Mouse (Mus musculus): ENCODE measurements at regions not wholly inside any gene's neighbourhood (a gene's known extent, or its start where the extent isn't known, plus 50 kb on each side); places are given as distances from the start of the nearest gene placed in this dataset.

- ATAC-seq (ENCODE audit: insufficient number of reproducible peaks, low FRiP score, low TSS enrichment): no peak
These were observed 229.1 kb downstream of the Btg1 start for GRCm38 (mm10) chr10:96845906-96846305.

DNA sequence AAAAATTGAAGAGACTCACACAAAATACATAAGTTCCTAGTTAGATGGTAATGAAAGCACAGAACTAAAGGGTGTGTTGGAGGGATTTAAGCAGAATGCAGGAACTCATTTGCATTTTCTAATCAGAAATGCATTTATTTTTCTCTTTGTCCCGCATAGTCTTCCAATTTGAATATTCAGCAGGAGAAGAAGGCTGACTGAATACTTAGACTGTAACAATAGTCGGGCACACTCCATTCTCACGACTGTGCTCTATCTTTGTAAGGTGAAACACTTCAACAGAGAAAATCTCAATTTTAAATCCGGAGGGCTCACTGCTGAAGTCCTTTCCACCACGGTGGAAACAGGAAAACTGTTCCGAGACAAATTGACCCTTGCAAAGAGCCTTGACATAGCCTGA is 230.2 kb downstream of the Btg1 start:
- ATAC-seq (ENCODE audit: insufficient number of reproducible peaks, low FRiP score, low TSS enrichment): no peak

GRCm38 (mm10) chr10:96847433-96848165 is 230.8 kb downstream of the Btg1 start:
- ATAC-seq (ENCODE audit: insufficient number of reproducible peaks, low FRiP score, low TSS enrichment): peak; percentile 88

DNA sequence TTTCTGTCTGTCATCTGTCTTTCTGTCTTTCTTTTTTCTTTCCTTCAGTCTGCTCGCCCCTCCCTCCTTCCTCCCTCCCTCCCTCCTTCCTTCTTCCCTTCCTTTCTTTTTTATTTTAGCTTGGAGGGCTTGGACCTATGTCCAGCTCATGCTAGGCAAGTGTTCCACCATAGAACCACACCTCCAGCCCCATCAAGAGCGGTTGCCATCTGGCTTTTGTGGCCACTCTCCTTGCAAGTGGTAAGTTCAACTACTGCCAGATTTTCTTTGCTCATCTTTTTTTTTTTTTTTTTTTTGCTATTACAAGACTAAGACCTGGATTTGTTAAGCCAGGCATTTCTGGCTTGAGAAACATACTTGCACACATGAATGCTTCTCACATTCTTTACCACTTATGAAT is 231.7 kb downstream of the Btg1 start:
- ATAC-seq (ENCODE audit: insufficient number of reproducible peaks, low FRiP score, low TSS enrichment): no peak

DNA sequence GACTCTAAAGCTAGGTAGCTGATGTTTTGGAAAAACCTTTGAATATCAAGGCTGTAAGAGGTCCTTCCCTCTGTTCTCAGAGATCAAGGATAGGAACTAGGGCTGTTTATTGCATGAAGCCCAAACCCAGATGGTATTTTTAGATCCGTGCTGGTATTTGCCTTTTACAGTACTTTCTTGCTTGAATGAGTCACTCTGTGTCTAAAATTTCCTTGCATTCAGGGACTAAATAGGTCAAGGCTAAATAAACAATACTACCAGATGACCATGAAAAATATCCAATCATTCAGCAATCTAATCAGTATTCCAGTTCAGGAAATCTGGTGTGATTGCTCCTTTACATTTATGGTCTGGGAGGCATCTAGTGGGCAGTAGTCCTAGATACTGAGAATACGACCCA is 243.6 kb downstream of the Btg1 start:
- peak; percentile 36; the same call in 1 of the 2 replicates for ATAC-seq (ENCODE audit: insufficient number of reproducible peaks, low FRiP score, low TSS enrichment)

DNA sequence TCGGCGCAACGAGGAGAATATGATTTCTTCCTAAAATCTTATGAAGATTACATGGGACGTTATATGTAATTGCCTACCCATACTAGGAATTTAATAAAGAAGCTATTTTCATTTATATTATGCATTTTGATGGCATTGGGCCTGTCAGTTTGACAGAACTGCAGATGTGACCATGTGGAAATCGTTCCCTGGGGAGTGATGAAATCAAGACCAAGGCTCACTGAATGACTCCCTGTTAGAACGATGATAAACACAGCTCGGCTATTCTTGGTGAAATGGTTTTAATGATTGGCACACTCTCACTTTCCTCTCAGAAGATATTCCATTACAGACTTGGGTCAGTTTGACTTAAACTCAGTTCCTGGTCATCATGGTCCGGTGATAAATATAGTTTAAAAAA is 246.4 kb downstream of the Btg1 start:
- no peak for ATAC-seq (ENCODE audit: insufficient number of reproducible peaks, low FRiP score, low TSS enrichment)

DNA sequence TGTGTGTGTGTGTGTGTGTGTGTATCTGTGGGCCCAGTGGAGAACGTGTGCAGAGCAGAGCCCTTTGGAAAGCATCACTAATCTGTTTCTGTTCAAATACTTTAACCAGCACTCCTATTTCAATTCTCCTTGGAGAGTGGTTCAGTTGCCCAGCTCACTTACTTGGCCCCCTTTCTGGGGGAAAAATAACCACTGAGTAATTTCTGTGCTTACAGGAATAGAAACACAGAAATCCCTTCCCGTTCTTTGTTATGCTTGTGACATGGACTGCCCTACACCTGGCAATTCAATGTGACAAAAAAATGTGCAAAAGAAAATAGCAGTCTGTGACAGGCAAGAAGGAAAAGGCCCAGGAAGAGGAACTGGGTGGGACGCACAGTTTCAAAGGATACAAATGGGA is 249.7 kb downstream of the Btg1 start:
- ATAC-seq (ENCODE audit: insufficient number of reproducible peaks, low FRiP score, low TSS enrichment): no peak

DNA sequence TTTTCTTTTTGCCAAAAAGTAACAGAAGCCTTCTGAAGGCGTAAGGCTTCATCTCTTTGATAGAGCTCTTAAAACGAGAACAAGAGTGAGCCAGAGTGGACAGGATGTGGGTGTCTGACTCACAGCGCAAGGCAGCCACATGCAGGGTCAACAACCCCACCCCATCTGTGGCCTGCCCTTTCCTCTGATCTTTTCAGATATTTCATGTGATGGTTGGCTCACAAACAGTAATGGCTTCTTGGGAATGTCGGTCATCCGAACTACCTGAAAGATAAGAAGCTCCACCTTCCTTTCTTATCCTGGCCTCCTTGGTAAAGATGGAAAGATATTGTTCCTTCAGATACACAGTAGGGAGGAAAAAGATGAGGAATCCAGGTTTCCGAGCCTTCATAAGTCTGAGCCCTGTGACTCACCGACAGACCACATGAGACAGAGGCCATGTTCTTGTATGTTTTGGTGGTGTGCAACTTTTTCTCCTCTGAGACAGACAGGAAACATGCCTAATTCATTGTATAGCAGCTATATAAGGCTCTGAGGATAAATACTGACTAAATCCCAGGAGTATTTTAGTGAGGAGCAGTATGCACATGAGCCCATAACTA is 254.9 kb downstream of the Btg1 start:
- ATAC-seq (ENCODE audit: insufficient number of reproducible peaks, low FRiP score, low TSS enrichment): no peak

GRCm38 (mm10) chr10:96874646-96875045 is 257.8 kb downstream of the Btg1 start:
- ATAC-seq (ENCODE audit: insufficient number of reproducible peaks, low FRiP score, low TSS enrichment): no peak

DNA sequence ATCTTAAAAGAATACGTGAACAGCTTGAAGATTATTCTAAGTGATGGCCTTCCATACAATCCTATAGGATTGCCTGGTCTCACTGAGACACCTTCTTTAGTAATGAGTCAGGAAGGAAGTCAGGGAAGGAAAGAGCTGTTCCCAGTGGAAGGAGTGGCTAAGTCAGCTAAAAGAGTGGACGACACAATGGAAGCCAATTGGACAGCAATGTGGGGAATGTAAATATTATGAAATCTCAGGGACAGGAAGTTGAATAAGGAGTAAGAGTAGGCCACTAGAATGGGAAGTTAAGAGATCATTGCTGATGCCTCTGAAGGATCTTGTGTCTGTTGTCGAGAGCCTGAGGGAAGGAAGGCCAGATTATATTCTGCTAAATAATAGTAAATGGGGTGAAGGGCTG is 258.9 kb downstream of the Btg1 start:
- ATAC-seq (ENCODE audit: insufficient number of reproducible peaks, low FRiP score, low TSS enrichment): no peak

- no peak for ATAC-seq (ENCODE audit: insufficient number of reproducible peaks, low FRiP score, low TSS enrichment)
These were observed 262.6 kb downstream of the Btg1 start for GRCm38 (mm10) chr10:96879425-96879824.

GRCm38 (mm10) chr10:96880771-96881170 is 264.0 kb downstream of the Btg1 start:
- ATAC-seq (ENCODE audit: insufficient number of reproducible peaks, low FRiP score, low TSS enrichment): no peak

GRCm38 (mm10) chr10:96881212-96881611 is 264.4 kb downstream of the Btg1 start:
- no peak for ATAC-seq (ENCODE audit: insufficient number of reproducible peaks, low FRiP score, low TSS enrichment)

- ATAC-seq (ENCODE audit: insufficient number of reproducible peaks, low FRiP score, low TSS enrichment): no peak
These were observed 264.9 kb downstream of the Btg1 start for GRCm38 (mm10) chr10:96881660-96882059.

DNA sequence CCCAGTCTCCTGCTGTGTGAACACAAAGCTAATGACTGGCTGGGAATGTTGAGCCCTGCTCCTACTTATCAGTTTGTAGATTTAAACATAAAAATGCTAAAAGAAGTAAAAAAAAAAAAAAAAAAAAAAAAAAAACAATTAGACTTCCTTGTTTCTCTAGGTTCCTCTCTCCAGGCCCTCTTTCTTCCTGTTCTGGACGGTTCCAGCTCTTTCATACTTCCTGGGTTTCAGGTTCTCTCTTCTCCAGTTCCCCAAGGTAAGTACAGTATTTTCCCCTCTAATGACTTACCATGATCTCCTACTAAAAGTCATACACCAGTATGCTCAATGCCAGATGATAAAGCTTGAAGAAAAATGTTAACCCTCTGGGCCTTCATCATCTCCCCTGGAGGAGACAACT is 284.3 kb downstream of the Btg1 start:
- no peak for ATAC-seq (ENCODE audit: insufficient number of reproducible peaks, low FRiP score, low TSS enrichment)

- ATAC-seq (ENCODE audit: insufficient number of reproducible peaks, low FRiP score, low TSS enrichment): no peak
These were observed 288.4 kb downstream of the Btg1 start for GRCm38 (mm10) chr10:96905098-96905809.

DNA sequence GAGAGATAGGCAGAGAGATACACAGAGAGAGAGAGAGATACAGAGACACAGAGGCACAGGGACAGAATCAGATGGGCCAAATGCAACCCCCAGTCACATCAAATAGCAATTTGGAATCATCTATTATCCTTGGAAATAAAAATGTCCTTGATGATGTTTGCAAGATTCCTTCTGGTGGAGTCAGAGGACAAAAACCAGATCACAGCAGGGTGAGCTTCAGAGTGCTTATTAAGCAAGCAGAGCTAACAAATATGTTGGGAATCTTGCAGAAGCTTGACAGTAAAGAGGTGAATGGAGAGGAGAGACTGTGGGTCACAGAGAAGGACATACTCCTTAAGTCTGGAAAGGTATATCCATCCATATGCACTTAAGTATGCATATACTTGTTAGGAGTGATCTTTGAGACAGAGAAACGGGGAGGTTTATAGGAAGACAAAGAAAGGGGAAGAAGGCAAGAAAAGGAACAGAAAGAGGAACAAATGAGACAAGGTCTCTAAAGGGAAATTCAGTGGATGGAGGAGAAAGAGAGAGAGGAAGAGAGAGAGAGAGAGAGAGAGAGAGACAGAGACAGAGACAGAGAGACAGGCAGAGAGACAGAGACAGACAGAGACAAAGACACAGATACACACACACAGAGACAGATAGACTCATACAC is 293.0 kb downstream of the Btg1 start:
- ATAC-seq (ENCODE audit: insufficient number of reproducible peaks, low FRiP score, low TSS enrichment): no peak

- ATAC-seq (ENCODE audit: insufficient number of reproducible peaks, low FRiP score, low TSS enrichment): no peak
These were observed 304.4 kb downstream of the Btg1 start for GRCm38 (mm10) chr10:96921181-96921580.

DNA sequence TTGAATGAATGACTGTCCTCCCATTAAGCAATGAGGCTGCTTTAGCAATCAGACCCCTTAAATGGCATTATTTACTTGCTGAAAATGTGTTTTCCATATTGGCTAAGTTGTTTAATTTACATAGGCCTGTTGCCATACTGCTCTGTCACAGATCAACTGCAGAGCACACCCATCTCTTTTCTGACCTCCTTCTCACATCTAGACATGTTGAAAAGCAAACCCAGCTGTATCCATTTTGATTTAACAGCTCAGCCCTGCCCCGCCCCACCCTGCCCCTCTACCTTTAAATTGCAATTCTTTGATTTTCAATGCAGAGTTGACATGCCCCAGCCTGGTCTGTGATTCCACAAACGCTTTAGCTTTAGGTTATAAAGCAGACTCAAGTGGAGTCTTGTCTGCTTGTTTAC is 307.5 kb downstream of the Btg1 start:
- no peak for ATAC-seq (ENCODE audit: insufficient number of reproducible peaks, low FRiP score, low TSS enrichment)

- no peak for ATAC-seq (ENCODE audit: insufficient number of reproducible peaks, low FRiP score, low TSS enrichment)
These were observed 307.9 kb downstream of the Btg1 start for GRCm38 (mm10) chr10:96924722-96925121.

DNA sequence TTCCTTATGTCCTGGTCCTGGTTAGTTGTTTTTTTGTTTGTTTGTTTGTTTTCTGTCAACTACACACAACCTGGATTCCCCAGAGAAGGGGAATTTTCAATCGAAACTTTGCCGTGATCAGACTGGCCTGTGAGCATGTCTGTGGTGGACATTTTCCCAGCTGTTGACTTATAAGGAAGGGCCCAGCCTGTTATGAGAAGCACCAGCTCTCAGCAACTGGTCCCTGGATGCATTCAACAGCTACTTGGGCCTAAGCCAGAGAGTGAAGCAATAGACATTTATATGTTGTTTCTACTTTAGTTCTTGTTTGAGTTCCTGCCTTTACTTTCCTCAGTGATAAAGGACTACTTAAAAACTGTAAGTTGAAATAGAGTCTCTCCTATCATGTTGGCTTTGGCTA is 309.0 kb downstream of the Btg1 start:
- no peak for ATAC-seq (ENCODE audit: insufficient number of reproducible peaks, low FRiP score, low TSS enrichment)

Data from cerebellum, adult (tissue).